Mouse (Mus musculus): ENCODE measurements at regions not wholly inside any gene's neighbourhood (a gene's known extent, or its start where the extent isn't known, plus 50 kb on each side); places are given as distances from the start of the nearest gene placed in this dataset.

DNA sequence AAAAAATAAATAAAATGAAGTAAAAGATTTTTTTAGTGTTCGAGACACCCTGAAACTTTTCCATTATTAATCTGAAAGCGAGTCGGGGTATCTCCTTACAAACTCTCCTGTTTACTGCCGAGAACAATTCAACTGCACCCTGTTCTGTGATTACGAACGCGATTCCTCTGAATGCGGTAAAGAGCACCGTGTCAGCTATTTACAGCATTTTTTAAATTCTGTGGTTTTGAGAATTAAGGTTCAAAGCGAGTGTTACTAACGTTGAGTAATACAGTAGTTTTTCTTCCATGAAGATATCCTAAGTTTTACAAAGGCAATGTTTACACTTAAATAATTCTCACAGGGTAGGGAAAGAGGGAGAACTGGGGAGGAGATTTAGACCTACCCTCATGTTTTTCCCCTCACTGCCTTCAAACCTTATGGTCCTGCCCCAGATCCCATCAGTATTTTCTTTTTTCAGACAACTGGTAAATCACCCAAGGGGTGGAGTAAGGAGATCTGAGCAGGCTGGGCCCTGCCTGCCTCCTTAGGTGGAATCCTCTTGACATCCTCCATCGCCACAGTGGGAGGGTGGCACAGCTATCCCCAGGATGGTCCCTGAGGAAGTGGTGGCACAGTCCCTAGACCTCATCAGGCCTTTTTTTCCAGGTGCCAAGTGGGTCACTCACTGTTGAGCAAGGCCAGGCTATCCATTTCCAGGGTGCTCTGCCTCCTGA lies 89.9 kb upstream of the Cited2 start:
- DNase-seq (ENCODE audit: low spot score in 2 of 2), result no peak

DNA sequence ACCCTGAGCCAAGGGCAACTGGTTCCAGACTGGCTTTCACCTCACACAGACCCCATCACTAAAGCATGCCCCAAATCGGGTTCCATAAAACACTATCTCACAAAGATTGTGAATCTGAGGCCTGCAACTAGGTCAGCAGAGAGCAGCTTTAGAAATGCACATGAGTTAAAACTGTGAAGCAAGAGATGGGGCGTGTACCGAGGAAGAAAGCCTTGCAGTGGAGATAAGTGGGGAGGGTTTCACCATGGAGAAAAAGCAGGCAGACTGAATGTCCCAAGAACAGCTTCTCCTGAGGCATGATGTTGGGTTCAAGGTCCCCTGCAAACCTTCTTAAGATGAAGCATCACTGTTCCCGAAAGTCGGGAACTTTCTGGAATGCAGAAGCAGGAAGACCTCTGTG lies 77.7 kb upstream of the Cited2 start:
- no peak for DNase-seq (ENCODE audit: low spot score in 2 of 2)

DNA sequence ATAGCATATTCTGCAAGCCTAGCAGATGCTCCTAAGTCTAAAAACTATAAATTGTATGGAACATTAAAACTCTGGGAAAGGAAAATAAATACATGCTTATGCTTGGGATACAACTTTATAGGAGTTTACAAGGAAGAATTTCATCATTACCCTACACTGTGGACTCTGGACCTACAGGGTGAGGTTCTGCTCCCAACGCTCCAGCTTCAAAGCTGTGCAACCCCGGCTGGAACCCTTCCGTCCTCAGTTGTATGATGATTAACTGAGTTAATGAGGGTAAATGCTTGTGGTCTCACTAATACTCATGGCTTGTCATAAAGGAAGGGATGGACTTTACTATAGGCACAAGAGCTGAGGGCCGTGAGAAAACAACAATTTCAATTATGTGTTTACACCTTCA lies 76.6 kb upstream of the Cited2 start:
- no peak for DNase-seq (ENCODE audit: low spot score in 2 of 2)

GRCm38 (mm10) chr10:17648077-17648476 lies 74.9 kb upstream of the Cited2 start:
- no peak for DNase-seq (ENCODE audit: low spot score in 2 of 2)

DNA sequence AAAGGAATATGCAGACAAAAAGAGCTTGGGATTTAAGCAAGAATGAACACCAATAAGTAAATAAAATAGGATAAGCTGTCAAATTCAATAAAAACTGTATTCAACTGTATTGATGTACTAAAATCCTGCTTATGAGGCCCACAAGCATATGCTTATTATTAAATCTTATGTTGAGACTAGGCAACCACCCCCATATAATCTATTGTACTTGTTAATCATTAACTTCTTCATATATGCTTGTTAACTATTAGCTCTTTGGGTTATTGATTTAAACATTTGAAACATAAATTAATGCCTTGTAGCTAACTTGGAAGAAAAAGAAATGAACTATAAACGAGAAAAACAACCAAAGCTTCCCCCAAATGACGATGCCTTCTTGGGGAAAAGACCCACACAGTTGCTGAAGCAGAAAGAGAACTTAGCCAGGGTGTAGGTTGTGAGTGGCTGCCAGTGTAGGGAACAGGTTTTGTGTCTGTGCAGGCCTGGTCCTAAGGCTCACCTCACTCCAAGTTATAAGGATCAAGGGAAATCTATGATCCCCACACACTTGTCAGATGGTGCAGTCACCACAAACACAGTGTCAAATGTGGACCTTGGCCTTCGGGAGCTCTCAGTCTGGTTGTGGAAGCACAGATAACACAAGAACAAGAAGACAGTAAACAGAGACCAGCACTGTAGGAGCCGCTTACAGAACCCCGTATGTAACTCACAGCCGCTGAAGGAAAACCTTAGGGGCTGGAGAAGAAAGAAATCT lies 71.8 kb upstream of the Cited2 start:
- DNase-seq (ENCODE audit: low spot score in 2 of 2), result no peak

DNA sequence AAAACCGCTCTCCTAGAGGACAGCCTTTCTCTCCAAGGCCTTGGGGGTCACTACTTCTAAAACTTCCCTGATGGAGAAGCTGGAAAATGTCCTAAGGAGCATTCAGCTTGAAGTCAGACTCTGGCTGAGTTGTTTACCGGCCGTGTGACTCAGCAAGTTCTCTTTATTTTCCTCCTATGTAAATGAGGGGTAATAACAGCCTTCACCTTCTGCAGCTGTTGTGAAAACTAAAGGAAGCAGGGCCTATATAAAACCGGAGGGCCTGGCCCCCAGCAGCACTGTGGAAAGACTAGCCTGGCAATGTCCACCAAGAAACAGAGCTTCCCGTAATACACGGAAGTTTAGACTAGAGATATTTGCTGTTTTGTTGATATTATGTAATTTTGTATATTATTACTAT lies 69.7 kb upstream of the Cited2 start:
- DNase-seq (ENCODE audit: low spot score in 2 of 2), result no peak

- DNase-seq (ENCODE audit: low spot score in 2 of 2), result no peak
Measured at GRCm38 (mm10) chr10:17653785-17654184, 69.2 kb upstream of the Cited2 start.

DNA sequence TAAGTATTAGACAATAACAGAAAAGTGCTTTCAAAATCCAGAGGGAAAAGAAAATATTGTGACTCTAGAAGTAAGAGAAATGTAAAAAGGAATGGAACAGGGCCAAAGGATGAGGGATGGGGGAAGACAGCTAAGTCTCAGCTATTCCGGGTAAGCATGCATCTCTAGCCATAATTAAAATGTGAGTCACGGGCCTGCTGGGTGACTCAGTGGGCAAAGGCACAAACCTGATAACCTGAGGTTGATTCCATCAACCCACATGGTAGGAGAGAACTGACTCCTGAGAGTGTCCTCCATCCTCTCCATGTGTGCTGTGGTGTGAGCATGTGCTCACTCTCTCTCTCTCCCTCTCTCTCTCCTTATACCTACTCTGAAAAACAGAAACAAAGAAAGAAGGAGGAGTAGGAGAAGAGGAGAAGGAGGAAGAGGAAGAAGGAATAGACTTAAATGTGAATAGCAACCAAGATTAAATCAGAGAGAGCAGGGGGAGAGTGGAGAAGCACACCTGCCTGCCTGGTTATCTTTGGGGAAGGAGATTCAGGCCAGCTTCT lies 68.6 kb upstream of the Cited2 start:
- DNase-seq (ENCODE audit: low spot score in 2 of 2), result no peak

DNA sequence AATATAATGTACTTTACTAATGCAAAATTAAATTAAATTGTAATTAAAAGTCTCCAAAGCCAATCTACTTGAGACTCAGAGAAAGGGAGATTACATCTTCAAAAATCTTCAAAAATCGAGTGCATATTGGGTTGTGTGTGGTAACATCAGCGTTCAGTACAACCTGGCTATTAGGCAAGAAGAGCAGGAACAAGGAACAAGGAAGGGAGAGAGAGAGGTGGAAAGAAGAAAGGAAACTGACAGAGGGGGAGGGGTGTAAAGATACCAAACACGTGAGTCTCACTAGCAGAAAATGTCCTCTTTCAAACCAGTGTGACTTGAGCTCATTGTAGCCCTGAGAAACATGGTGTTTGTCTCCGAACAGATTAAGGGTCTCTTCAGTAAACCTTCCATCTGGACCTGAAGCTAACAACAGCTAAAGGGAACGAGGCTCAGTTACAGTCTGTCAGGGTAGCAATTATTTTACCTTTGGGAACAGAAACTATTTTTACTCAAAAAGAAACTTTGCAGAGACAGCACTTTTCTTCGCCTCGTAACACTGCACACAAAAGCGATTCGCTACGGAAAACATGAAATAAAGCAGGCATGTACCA lies 67.5 kb upstream of the Cited2 start:
- no peak for DNase-seq (ENCODE audit: low spot score in 2 of 2)

GRCm38 (mm10) chr10:17656305-17656704 lies 66.7 kb upstream of the Cited2 start:
- DNase-seq (ENCODE audit: low spot score in 2 of 2), result no peak

- DNase-seq (ENCODE audit: low spot score in 2 of 2), result no peak
Measured at GRCm38 (mm10) chr10:17656872-17657482, 66.0 kb upstream of the Cited2 start.

GRCm38 (mm10) chr10:17659575-17659974 lies 63.4 kb upstream of the Cited2 start:
- DNase-seq (ENCODE audit: low spot score in 2 of 2), result no peak

GRCm38 (mm10) chr10:17660836-17661452 lies 62.1 kb upstream of the Cited2 start:
- no peak for DNase-seq (ENCODE audit: low spot score in 2 of 2)

- no peak for DNase-seq (ENCODE audit: low spot score in 2 of 2)
Measured at GRCm38 (mm10) chr10:17666089-17666488, 56.9 kb upstream of the Cited2 start.

DNA sequence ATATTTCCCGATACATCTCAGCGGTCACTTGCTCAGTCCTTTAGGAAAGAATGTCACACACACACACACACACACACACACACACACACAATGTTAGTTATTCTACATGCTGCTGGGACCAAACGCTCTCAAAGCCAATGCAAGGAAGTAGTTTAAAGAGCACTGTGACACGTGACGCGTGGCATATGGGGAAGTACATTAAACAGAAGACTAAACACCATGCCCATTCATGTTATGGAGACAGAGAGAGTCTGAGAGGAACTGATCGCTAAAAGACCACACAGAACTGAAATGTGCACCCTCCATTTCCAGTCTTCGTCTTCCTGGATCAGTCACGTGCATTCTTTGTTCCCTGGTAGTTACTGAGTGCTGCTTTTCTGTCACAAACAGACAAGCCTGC lies 53.6 kb upstream of the Cited2 start:
- DNase-seq (ENCODE audit: low spot score in 2 of 2), result no peak

All from left cerebral cortex, adult 18-20 months (tissue).